Mouse (Mus musculus): ENCODE measurements at regions not wholly inside any gene's neighbourhood (a gene's known extent, or its start where the extent isn't known, plus 50 kb on each side); places are given as distances from the start of the nearest gene placed in this dataset.

DNA sequence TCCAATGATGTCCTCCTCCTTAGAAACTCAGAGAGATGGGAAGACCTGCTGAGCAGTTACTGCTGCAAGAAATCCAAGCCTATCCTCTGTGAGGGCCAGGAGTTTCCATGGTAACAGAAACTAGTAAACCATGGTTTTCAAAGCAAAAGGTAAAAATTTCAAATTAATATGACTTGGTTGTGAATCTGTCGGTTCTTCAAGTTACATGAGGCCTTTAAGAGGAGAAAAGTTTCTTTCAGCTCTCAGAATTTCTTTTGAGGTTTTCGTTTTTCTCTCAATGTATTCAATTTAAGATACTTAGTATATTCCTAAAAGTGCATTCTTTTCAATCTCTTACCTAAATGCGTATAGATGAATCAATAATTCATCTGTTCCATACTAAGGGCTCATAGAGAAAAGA is 53.9 kb upstream of the Ptgfr start:
- no peak overlapping the region for H3K9ac ChIP-seq (ENCODE audit: low read depth, low read length)
- no peak overlapping the region for H3K4me2 ChIP-seq (ENCODE audit: low read depth, low read length)
- H3K4me1 ChIP-seq (ENCODE audit: control insufficient read depth, insufficient read depth, low read length), result peaks cover 13% of the 10 kb centered on the region
- H3K27ac ChIP-seq (ENCODE audit: low read length), result no peak overlapping the region
- 47% methylated on average over 3 of the region's 3 CpGs for WGBS
- no peak overlapping the region for H3K4me3 ChIP-seq (ENCODE audit: low read length)
- no peak for ATAC-seq
- H3K36me3 ChIP-seq (ENCODE audit: control insufficient read depth, insufficient read depth, low read length), result no peaks in the 10 kb centered on the region
- H3K9me3 ChIP-seq (ENCODE audit: control insufficient read depth, low read length), result no peaks in the 10 kb centered on the region
- no peaks in the 10 kb centered on the region for H3K27me3 ChIP-seq (replicated peaks; ENCODE audit: control insufficient read depth, insufficient read depth, low read length)

DNA sequence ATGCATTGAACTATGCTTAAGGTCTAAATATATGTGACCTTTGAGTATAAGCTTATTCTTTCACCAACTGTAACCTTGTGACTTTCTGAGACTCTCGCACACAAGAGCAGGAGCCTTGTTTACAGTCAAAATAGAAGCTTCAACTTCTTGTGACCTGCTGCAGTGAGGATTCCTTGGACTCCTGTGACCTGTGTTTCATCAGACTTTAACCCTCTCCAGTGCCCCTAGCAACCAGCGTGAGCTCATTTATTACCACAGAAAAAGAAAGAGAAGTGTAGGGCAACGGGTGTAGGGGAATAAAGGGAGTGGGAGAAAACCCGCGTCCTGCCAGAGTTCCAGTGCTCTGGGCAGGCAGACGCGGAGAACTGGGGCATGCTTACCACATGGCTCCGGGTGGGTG is 52.3 kb upstream of the Ptgfr start:
- Histone ChIP-seq H3K36me3 (ENCODE audit: control insufficient read depth, insufficient read depth, low read length) (no peaks in the 10 kb centered on the region), H3K4me3 (ENCODE audit: low read length) (no peak overlapping the region), H3K9me3 (ENCODE audit: control insufficient read depth, low read length) (no peaks in the 10 kb centered on the region), H3K4me2 (ENCODE audit: low read depth, low read length) (no peak overlapping the region), H3K27me3 (replicated peaks; ENCODE audit: control insufficient read depth, insufficient read depth, low read length) (no peaks in the 10 kb centered on the region), H3K4me1 (ENCODE audit: control insufficient read depth, insufficient read depth, low read length) (peaks cover 13% of the 10 kb centered on the region), H3K9ac (ENCODE audit: low read depth, low read length) (no peak overlapping the region), H3K27ac (ENCODE audit: low read length) (no peak overlapping the region)
- 37% methylated on average over 8 of the region's 8 CpGs for WGBS
- peak; percentile 43; the same call in 1 of the 2 replicates for ATAC-seq
